Mouse (Mus musculus): ENCODE results near the gene Flnb. TPM values are rescaled to one million over a fixed set of nuclear protein-coding genes. Genes with fewer than 3 reads are reported as not detected.

The Flnb gene
- polyA plus RNA-seq, 1 experiment from 2014 or later = 12.6 TPM

GRCm38 (mm10) chr14:7964219-7964889, 146.6 kb downstream of the Flnb start:
- Histone ChIP-seq H3K4me1 (no peaks in the 10 kb centered on the region), H3K4me3 (no peak overlapping the region), H3K9ac (no peak overlapping the region), H3K9me3 (no peaks in the 10 kb centered on the region), H3K27me3 (replicated peaks) (no peaks in the 10 kb centered on the region), H3K36me3 (replicated peaks) (no peaks in the 10 kb centered on the region), H3K4me2 (no peak overlapping the region), H3K27ac (no peak overlapping the region)
- WGBS = 54% methylated on average over 11 of the region's 11 CpGs
- ATAC-seq (replicated peaks) = peak; percentile 79

GRCm38 (mm10) chr14:7971889-7972493, 154.2 kb downstream of the Flnb start:
- Histone ChIP-seq H3K4me1 (no peaks in the 10 kb centered on the region), H3K4me2 (no peak overlapping the region), H3K9me3 (no peaks in the 10 kb centered on the region), H3K9ac (no peak overlapping the region), H3K27ac (no peak overlapping the region), H3K27me3 (replicated peaks) (no peaks in the 10 kb centered on the region), H3K4me3 (no peak overlapping the region), H3K36me3 (replicated peaks) (no peaks in the 10 kb centered on the region)
- ATAC-seq (replicated peaks) = no peak
- 67% methylated on average over 10 of the region's 10 CpGs for WGBS

GRCm38 (mm10) chr14:7974643-7975042, 156.9 kb downstream of the Flnb start:
- H3K27ac ChIP-seq = no peak overlapping the region
- WGBS = 76% methylated on average over 1 of the region's 1 CpGs
- H3K4me3 ChIP-seq = no peak overlapping the region
- no peak overlapping the region for H3K9ac ChIP-seq
- no peaks in the 10 kb centered on the region for H3K9me3 ChIP-seq
- no peak overlapping the region for H3K4me2 ChIP-seq
- no peaks in the 10 kb centered on the region for H3K36me3 ChIP-seq (replicated peaks)
- no peaks in the 10 kb centered on the region for H3K4me1 ChIP-seq
- no peak for ATAC-seq (replicated peaks)
- H3K27me3 ChIP-seq (replicated peaks) = no peaks in the 10 kb centered on the region

GRCm38 (mm10) chr14:7975177-7975576, 157.4 kb downstream of the Flnb start:
- WGBS = 88% methylated on average over 6 of the region's 6 CpGs
- Histone ChIP-seq H3K36me3 (replicated peaks) (no peaks in the 10 kb centered on the region), H3K9ac (no peak overlapping the region), H3K4me1 (no peaks in the 10 kb centered on the region), H3K9me3 (no peaks in the 10 kb centered on the region), H3K27ac (no peak overlapping the region), H3K4me3 (no peak overlapping the region), H3K4me2 (no peak overlapping the region), H3K27me3 (replicated peaks) (no peaks in the 10 kb centered on the region)
- no peak for ATAC-seq (replicated peaks)

- ATAC-seq (replicated peaks) = no peak
- H3K4me2 ChIP-seq = no peak overlapping the region
- H3K4me3 ChIP-seq = no peak overlapping the region
- 90% methylated on average over 1 of the region's 1 CpGs for WGBS
- no peaks in the 10 kb centered on the region for H3K27me3 ChIP-seq (replicated peaks)
- no peak overlapping the region for H3K27ac ChIP-seq
- H3K9me3 ChIP-seq = no peaks in the 10 kb centered on the region
- H3K36me3 ChIP-seq (replicated peaks) = no peaks in the 10 kb centered on the region
- no peaks in the 10 kb centered on the region for H3K4me1 ChIP-seq
- H3K9ac ChIP-seq = no peak overlapping the region
Observed at GRCm38 (mm10) chr14:7977471-7977870, 159.7 kb downstream of the Flnb start.

- H3K36me3 ChIP-seq (replicated peaks) = no peaks in the 10 kb centered on the region
- H3K4me1 ChIP-seq = no peaks in the 10 kb centered on the region
- no peaks in the 10 kb centered on the region for H3K27me3 ChIP-seq (replicated peaks)
- no peak overlapping the region for H3K27ac ChIP-seq
- H3K9me3 ChIP-seq = no peaks in the 10 kb centered on the region
- no peak for ATAC-seq (replicated peaks)
- no peak overlapping the region for H3K9ac ChIP-seq
- H3K4me2 ChIP-seq = no peak overlapping the region
- WGBS = 84% methylated on average over 1 of the region's 1 CpGs
- no peak overlapping the region for H3K4me3 ChIP-seq
Observed at GRCm38 (mm10) chr14:7978183-7978582, 160.4 kb downstream of the Flnb start.

GRCm38 (mm10) chr14:7981226-7981625, 163.5 kb downstream of the Flnb start:
- H3K4me1 ChIP-seq = no peaks in the 10 kb centered on the region
- whole genome bisulfite sequencing = 97% methylated on average over 1 of the region's 1 CpGs
- no peak overlapping the region for H3K9ac ChIP-seq
- H3K36me3 ChIP-seq (replicated peaks) = no peaks in the 10 kb centered on the region
- H3K27me3 ChIP-seq (replicated peaks) = no peaks in the 10 kb centered on the region
- no peaks in the 10 kb centered on the region for H3K9me3 ChIP-seq
- H3K4me2 ChIP-seq = no peak overlapping the region
- H3K27ac ChIP-seq = no peak overlapping the region
- ATAC-seq (replicated peaks) = no peak
- H3K4me3 ChIP-seq = no peak overlapping the region

- Histone ChIP-seq H3K9me3 (no peaks in the 10 kb centered on the region), H3K36me3 (replicated peaks) (no peaks in the 10 kb centered on the region), H3K4me2 (no peak overlapping the region), H3K27ac (no peak overlapping the region), H3K4me3 (no peak overlapping the region), H3K9ac (no peak overlapping the region), H3K27me3 (replicated peaks) (no peaks in the 10 kb centered on the region), H3K4me1 (no peaks in the 10 kb centered on the region)
- no peak for ATAC-seq (replicated peaks)
- 97% methylated on average over 6 of the region's 6 CpGs for WGBS
Observed at GRCm38 (mm10) chr14:7986913-7987312, 169.2 kb downstream of the Flnb start.

- H3K9ac ChIP-seq = no peak overlapping the region
- no peaks in the 10 kb centered on the region for H3K36me3 ChIP-seq (replicated peaks)
- no peak for ATAC-seq (replicated peaks)
- no peaks in the 10 kb centered on the region for H3K9me3 ChIP-seq
- no peaks in the 10 kb centered on the region for H3K27me3 ChIP-seq (replicated peaks)
- H3K4me1 ChIP-seq = no peaks in the 10 kb centered on the region
- H3K27ac ChIP-seq = no peak overlapping the region
- H3K4me3 ChIP-seq = no peak overlapping the region
- 59% methylated on average over 1 of the region's 1 CpGs for WGBS
- no peak overlapping the region for H3K4me2 ChIP-seq
Observed at GRCm38 (mm10) chr14:7989371-7989770, 171.6 kb downstream of the Flnb start.

- no peak for ATAC-seq (replicated peaks)
- H3K4me1 ChIP-seq = no peaks in the 10 kb centered on the region
- WGBS = 79% methylated on average over 3 of the region's 3 CpGs
- no peak overlapping the region for H3K9ac ChIP-seq
- H3K27ac ChIP-seq = no peak overlapping the region
- H3K36me3 ChIP-seq (replicated peaks) = no peaks in the 10 kb centered on the region
- no peak overlapping the region for H3K4me3 ChIP-seq
- no peak overlapping the region for H3K4me2 ChIP-seq
- H3K27me3 ChIP-seq (replicated peaks) = no peaks in the 10 kb centered on the region
- H3K9me3 ChIP-seq = no peaks in the 10 kb centered on the region
Observed at GRCm38 (mm10) chr14:7989961-7990360, 172.2 kb downstream of the Flnb start.

- Histone ChIP-seq H3K4me3 (no peak overlapping the region), H3K36me3 (replicated peaks) (no peaks in the 10 kb centered on the region), H3K4me2 (no peak overlapping the region), H3K27me3 (replicated peaks) (no peaks in the 10 kb centered on the region), H3K9ac (no peak overlapping the region), H3K9me3 (no peaks in the 10 kb centered on the region), H3K27ac (no peak overlapping the region), H3K4me1 (no peaks in the 10 kb centered on the region)
- WGBS = 77% methylated on average over 5 of the region's 5 CpGs
- ATAC-seq (replicated peaks) = no peak
Observed at GRCm38 (mm10) chr14:7991108-7991776, 173.5 kb downstream of the Flnb start.

- no peak overlapping the region for H3K4me2 ChIP-seq
- WGBS = 82% methylated on average over 6 of the region's 6 CpGs
- H3K9me3 ChIP-seq = no peaks in the 10 kb centered on the region
- no peak overlapping the region for H3K9ac ChIP-seq
- no peak overlapping the region for H3K27ac ChIP-seq
- H3K36me3 ChIP-seq (replicated peaks) = no peaks in the 10 kb centered on the region
- no peaks in the 10 kb centered on the region for H3K27me3 ChIP-seq (replicated peaks)
- H3K4me3 ChIP-seq = no peak overlapping the region
- H3K4me1 ChIP-seq = peaks cover 2% of the 10 kb centered on the region; the same call in 1 of the 2 replicates
- ATAC-seq (replicated peaks) = no peak
Observed at GRCm38 (mm10) chr14:7992158-7992557, 174.4 kb downstream of the Flnb start.

Data from midbrain, embryonic 15.5 days (tissue).